Mouse (Mus musculus): ENCODE measurements around the gene Bco1. TPM values are rescaled to one million over a fixed set of nuclear protein-coding genes. Genes with fewer than 3 reads are reported as not detected.

Bco1 gene
- total RNA-seq (2023): not detected

DNA sequence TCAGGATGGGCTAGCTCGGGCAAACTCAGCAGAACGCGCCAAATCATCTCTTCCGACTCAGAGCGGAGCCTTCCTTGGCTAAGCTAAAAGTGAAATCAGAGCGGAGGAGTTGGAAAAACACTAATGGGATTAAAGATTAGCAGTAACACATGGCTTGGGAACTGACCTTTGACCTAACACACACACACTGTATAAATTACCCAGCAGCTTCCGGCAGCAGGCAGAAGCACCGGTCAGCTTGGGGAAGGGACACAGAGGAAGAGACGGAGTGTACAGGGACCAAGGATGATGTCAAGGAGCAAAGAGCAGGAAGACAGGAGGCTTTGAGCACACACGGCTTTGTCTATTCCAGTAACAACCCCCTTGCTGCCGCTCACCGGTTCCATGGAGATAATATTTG is at the start of gene Bco1:
Gene Bco1, plus strand, starts transcription at position 208 of the 400 bp plus-strand sequence.

DNA sequence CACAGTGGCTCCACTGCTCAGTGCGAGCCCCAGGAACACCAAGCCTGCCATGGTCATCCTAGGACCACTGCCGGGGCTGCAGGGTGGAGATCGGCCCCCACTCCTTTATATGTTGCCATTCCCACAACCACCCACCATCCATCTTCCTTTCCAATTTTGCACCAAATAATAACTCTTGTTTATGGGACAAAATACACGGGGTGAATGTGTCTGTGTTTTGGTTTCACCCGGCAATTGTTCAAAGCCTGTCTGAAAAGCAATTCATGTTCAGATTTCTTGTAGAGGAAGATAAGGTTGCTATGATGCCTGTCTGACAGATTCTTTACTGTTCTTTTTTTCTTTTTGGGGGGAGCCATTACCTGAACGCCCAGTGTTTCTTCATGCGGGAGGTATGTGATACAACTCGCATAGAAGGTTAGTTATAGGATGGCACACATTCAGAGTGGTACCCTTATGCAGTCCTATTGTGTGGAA is 13.2 kb upstream of the Bco1 start, which contains the start of gene Pkd1l2:
Gene Pkd1l2, minus strand, starts transcription at position 51 of the 474 bp plus-strand sequence.

DNA sequence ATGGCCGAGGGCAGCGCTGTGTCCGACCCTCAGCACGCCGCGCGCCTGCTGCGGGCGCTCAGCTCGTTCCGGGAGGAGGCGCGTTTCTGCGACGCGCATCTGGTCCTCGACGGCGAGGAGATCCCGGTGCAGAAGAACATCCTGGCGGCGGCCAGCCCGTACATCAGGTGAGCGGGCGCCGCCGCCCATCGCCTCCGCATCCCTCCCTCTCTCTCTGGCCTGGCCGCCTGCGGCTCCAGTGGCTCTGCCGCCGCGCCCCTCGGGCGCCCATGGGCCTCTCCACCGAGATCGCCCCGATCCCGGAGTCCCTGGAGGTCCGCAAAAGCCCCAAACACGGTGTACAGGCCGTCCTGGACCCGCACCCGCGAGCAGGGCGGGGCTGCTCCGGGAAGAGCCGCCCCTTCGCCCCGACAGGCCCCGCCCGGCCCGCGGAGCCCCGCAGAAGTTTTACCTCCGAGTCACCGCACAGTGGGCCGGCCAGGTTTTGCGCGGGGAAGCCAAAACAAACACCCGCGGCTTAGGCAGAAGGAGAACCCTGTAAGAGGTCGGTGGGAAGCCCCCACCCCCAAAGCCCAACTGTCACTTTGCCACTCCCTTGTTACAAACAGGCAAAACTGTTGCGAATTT is 62.6 kb downstream of the Bco1 start, which contains the start of gene Gan:
Gene Gan, plus strand, starts transcription at position 1 of the 627 bp plus-strand sequence.

Other genes starting within 250 kb of the Bco1 start
- 6.1 TPM for gene Cmc2, start 174.4 kb upstream of the Bco1 start, total RNA-seq (2023)
- 1.9 TPM for gene Cenpn, start 174.1 kb upstream of the Bco1 start, total RNA-seq (2023)
- 16.1 TPM for gene Atmin, start 152.5 kb upstream of the Bco1 start, total RNA-seq (2023)
- 0.15 TPM for gene 1700030J22Rik, start 116.9 kb upstream of the Bco1 start, total RNA-seq (2023)
- 8.6 TPM for gene Gcsh, start 102.3 kb upstream of the Bco1 start, total RNA-seq (2023)
- gene Pkd1l2, start 13.4 kb upstream of the Bco1 start, total RNA-seq (2023): 0.21 TPM
- 12.4 TPM for gene Gan, start 62.3 kb downstream of the Bco1 start, total RNA-seq (2023)
- 106 TPM for gene Cmip, start 161.2 kb downstream of the Bco1 start, total RNA-seq (2023)

Measured in CD8-positive naive resting alpha-beta T cell, adult 57 days (primary cell).